Mouse (Mus musculus) right cerebral cortex, postnatal 36 days (tissue): ENCODE measurements at regions not wholly inside any gene's neighbourhood (a gene's known extent, or its start where the extent isn't known, plus 50 kb on each side); places are given as distances from the start of the nearest gene placed in this dataset.

Source experiments
- DNase-seq, 2 experiments: peaks; one replicate each; pipeline ENCODE4 v3.0.0; 2022; ENCODE audit warnings: low spot score in 2 of 2, mixed read lengths in 1 of 2

- peak in 1 of 2 experiments; percentile 2 for DNase-seq
Measured at GRCm38 (mm10) chr14:99521954-99522523, 223.5 kb downstream of the Klf5 start.

DNA sequence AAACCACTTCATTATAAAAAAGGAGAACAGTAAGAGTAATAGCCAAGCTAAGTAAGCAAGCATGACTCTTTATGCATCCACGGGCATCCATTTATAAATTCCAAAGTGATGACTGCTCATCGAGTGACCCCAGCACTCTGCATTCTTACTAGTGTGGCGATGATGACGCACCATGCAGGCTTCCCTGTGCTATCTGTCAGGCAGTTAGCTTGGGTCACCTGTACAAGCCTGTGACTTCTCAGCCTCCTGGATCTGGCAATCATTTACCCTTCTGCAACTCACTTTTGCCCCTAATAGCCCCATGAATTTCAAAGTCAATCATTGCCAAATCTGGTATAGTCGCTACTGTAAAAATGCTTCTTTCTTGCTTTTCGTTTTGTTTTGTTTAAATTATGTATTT, 237.3 kb downstream of the Klf5 start:
- no peak for DNase-seq

- no peak for DNase-seq
Measured at GRCm38 (mm10) chr14:99537286-99537685, 238.8 kb downstream of the Klf5 start.

- no peak for DNase-seq
Measured at GRCm38 (mm10) chr14:99541716-99542115, 243.2 kb downstream of the Klf5 start.

GRCm38 (mm10) chr14:99547931-99548330, 249.4 kb downstream of the Klf5 start:
- DNase-seq: no peak

GRCm38 (mm10) chr14:99548363-99549248, 250.1 kb downstream of the Klf5 start:
- no peak for DNase-seq

DNA sequence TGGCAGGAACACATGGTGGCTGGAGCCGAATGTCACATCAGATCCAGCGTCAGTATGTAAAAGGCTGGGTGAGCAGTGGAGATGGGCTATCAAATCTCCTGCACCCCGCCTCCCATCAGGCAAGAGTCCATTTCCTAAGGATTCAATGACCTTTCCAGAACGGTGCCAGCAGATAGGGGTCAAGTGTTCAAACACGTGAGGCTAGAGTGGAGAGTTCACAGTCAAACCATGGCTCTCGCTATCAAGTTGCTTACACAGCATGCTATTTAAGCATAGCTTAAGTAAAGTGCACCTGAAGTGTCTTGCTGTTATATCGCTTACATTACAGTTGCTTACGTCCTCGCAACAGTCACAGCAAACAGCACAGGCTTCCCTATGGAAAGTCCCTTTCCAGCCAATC, 265.5 kb downstream of the Klf5 start:
- DNase-seq: no peak

- DNase-seq: no peak
Measured at GRCm38 (mm10) chr14:99574146-99574545, 275.7 kb downstream of the Klf5 start.

DNA sequence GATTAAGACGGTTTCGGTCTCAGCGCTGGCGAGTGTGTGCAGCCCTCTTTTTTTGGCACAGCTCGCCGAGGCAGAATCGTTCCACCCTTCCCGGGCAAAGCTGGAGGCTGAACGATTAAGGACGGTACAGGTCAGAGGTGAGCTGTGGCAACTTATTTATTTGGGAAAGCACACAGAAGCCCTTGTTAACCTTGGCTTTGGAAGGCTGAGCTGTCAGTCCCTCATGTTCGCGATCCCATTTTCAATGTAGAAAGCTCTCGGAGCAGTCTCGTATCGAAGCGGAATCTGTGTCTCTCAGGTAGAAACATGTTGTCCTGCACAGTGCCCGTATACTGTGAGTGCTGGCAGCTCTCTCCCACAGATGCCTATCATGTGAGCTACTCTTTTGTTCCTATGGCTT, 280.2 kb downstream of the Klf5 start:
- DNase-seq: no peak

GRCm38 (mm10) chr14:99579271-99579759, 280.8 kb downstream of the Klf5 start:
- peak in 1 of 2 experiments; percentile 12 for DNase-seq

DNA sequence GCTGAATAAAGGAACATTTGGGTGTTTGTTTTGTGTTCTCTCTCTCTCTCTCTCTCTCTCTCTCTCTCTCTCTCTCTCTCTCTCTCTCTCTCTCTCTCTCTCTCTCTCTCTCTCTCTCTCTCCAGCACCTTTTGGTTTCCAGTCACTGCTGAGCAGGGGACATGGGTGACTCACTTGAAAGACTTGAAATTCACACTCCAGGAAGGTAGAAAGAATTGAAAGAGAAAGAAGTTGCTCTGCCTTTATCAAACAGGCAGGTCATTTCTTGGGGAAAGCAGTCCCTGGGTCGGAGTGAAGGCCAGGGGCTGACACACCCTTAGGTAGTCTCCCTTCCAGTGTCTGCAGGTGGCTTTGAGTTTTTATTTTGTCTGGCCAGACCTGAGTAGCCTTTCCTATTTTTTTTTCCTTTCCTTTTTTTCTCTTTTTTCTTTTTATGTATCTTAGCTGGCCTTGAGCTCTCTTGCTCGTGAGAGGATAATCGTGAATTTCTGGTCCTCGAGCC, 281.3 kb downstream of the Klf5 start:
- DNase-seq: no peak

GRCm38 (mm10) chr14:99584144-99584543, 285.7 kb downstream of the Klf5 start:
- DNase-seq: no peak

GRCm38 (mm10) chr14:99586029-99586428, 287.5 kb downstream of the Klf5 start:
- no peak for DNase-seq

DNA sequence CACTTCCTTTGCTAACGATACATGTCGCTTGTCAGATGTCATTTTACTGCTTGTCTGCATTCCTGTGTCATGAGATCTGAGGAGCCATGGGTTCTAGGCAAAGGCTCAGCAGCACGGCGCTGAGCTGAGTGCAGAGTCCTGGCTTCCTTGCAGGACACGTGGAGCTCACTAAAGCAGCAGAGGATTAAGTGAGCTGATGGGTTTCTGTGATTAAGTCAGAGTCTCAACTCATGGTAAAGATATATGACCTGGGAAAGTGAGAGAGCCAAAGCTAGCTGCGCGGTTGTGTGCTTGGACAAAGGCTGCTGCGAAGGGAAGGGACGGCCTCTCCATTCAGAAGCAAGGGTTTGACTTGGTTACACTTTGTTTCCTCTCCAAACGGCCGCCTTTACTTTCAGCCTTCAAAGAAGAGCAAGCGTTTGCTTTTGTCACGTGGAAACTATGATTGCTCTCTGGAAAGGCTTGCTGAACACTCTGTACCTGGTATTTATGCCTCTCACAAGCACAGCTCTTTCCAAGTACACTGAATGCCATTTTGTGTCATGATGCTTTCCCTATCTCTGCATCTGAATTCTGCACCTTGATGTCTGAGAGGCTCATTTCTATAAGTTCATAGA, 292.5 kb downstream of the Klf5 start:
- no peak for DNase-seq

DNA sequence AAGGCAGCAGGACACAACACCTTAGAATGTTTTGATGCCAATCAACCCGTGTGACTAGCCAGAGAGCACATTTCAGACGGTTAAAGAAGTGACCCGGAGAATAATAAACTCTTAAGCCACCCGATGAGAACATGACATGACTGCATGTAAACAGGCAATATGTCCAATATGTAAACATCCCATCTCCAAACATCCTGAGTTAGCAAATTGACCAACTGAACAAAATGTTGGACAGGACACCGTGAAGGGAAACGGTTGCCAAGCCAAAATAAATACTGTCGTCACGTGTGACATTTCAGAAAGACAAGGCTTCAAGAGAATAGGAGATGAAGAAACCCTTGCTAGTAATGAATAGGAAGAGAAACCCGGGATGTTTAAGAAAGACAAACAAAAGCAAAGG, 294.4 kb downstream of the Klf5 start:
- no peak for DNase-seq

DNA sequence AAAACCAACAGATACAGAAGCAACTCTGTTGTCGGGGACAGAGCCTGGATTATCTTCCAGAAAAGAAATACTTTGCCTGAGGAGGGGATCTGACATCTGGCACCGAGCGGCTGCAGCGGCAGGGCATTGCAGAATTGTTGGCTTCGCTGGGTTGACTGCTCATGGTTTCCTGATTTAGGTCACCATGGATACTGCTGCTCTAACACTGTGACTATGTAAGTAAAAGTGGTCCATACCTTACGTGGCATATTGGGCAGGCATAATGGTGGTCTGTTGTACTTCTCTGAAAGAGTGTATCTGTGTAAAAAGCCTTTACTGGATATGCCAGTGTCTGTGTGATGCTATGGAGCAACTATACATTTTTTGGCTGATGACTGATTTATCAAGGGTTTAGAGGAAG, 295.4 kb downstream of the Klf5 start:
- DNase-seq: no peak

- no peak for DNase-seq
Measured at GRCm38 (mm10) chr14:99601900-99602299, 303.4 kb downstream of the Klf5 start.

- no peak for DNase-seq
Measured at GRCm38 (mm10) chr14:99603257-99603656, 304.8 kb downstream of the Klf5 start.

DNA sequence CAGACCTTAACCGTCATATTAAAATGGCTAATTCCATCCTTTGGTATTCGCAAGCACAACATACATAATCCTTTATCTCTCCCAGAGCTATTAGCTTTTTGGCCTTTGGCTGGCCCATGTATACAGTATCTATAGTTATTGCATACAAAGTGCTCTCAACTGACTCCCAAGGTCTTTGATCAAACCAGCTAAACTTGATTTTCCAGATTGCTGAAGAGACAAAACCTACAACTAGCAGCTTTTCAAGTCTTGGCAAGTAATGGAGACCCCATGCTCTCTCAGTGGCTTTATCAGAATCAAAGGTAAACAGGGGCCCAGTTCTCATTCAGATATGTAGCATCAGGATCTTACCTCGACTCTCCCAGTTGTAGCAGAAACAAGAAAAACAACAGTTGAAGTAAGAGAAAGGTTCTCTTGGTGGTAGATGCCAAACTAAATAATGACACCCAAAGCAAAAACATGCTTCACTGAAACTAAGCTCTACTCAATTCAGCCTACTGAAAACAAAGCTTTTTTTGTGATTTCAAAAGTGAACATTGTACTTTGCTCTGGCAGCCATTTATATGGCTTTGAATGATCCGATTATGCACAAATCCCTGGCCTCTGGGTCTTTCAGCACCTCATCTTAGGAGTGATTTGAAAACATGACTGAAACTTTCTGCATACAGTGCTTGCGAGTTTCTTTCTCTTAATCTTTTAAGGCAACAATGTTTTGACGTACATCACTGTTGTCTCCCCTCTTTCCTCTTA, 307.0 kb downstream of the Klf5 start:
- no peak for DNase-seq

- no peak for DNase-seq
Measured at GRCm38 (mm10) chr14:99609003-99609402, 310.5 kb downstream of the Klf5 start.

- no peak for DNase-seq
Measured at GRCm38 (mm10) chr14:99611435-99611834, 312.9 kb downstream of the Klf5 start.

DNA sequence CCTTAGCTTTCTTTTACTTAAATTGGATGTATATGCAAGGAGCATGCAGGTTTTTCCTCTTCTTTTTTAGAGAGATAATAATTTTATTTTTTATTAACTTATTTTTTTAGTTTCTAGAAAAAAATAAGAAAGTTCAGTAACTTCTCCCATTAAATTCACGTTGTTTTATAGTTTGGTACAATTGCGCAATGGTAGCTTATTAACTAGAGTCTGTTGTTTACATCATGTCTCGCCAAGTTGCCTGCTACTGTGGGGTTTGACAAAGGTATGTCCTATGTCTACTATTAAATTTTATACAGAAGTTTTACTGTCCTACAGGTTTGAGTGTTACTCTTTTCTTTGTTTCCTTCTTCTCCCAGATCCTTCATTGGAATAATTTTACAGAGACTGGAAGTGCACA, 313.6 kb downstream of the Klf5 start:
- no peak for DNase-seq
